Mouse (Mus musculus) kidney, postnatal 25 days (tissue): ENCODE results near the gene Gfi1.

Source experiments
- DNase-seq, 2 experiments: peaks; one replicate each; pipeline ENCODE4 v3.0.0; 2021; ENCODE audit warnings: mixed read lengths in 2 of 2

Gfi1 gene

GRCm38 (mm10) chr5:107725435-107726261, at the start of gene Gfi1:
TSS of gene Gfi1 (minus strand) at chr5:107726036.
- DNase-seq: peak in 1 of 2 experiments; percentile 38

GRCm38 (mm10) chr5:107772049-107772448, 46.2 kb upstream of the Gfi1 start:
- DNase-seq: no peak

- no peak for DNase-seq
These were observed 42.4 kb upstream of the Gfi1 start for GRCm38 (mm10) chr5:107768224-107768623.

- no peak for DNase-seq
These were observed 40.1 kb upstream of the Gfi1 start for GRCm38 (mm10) chr5:107765946-107766345.

- no peak for DNase-seq
These were observed 38.6 kb upstream of the Gfi1 start for GRCm38 (mm10) chr5:107764486-107764885.

GRCm38 (mm10) chr5:107763674-107764073, 37.8 kb upstream of the Gfi1 start:
- DNase-seq: no peak

GRCm38 (mm10) chr5:107759121-107759520, 33.3 kb upstream of the Gfi1 start:
- no peak for DNase-seq

GRCm38 (mm10) chr5:107756072-107756471, 30.2 kb upstream of the Gfi1 start:
- DNase-seq: no peak

GRCm38 (mm10) chr5:107754740-107755139, 28.9 kb upstream of the Gfi1 start:
- DNase-seq: no peak

- no peak for DNase-seq
These were observed 27.8 kb upstream of the Gfi1 start for GRCm38 (mm10) chr5:107753656-107754055.

- DNase-seq: no peak
These were observed 23.5 kb upstream of the Gfi1 start for GRCm38 (mm10) chr5:107749229-107749916.

GRCm38 (mm10) chr5:107739023-107739422, 13.2 kb upstream of the Gfi1 start:
- DNase-seq: no peak

- DNase-seq: no peak
These were observed 12.5 kb upstream of the Gfi1 start for GRCm38 (mm10) chr5:107738296-107738695.

- DNase-seq: no peak
These were observed 10.3 kb upstream of the Gfi1 start for GRCm38 (mm10) chr5:107736171-107736570.

- DNase-seq: no peak
These were observed 6.0 kb upstream of the Gfi1 start for GRCm38 (mm10) chr5:107731844-107732243.

- DNase-seq: no peak
These were observed 5.6 kb upstream of the Gfi1 start for GRCm38 (mm10) chr5:107731408-107731807.

GRCm38 (mm10) chr5:107727007-107727402, 1.2 kb upstream of the Gfi1 start:
- DNase-seq: no peak

GRCm38 (mm10) chr5:107726281-107727006, 608 bp upstream of the Gfi1 start:
- peak in 1 of 2 experiments; percentile 33 for DNase-seq

GRCm38 (mm10) chr5:107724661-107725434, 988 bp downstream of the Gfi1 start:
- DNase-seq: peak in 1 of 2 experiments; percentile 34

- peak in 1 of 2 experiments; percentile 44 for DNase-seq
These were observed 2.0 kb downstream of the Gfi1 start for GRCm38 (mm10) chr5:107723541-107724511.
